Mouse (Mus musculus): ENCODE results near the gene Bnc2.
A peak's percentile ranks its signal among the peaks of the same experiment; 100 is the strongest.

Gene Bnc2

DNA sequence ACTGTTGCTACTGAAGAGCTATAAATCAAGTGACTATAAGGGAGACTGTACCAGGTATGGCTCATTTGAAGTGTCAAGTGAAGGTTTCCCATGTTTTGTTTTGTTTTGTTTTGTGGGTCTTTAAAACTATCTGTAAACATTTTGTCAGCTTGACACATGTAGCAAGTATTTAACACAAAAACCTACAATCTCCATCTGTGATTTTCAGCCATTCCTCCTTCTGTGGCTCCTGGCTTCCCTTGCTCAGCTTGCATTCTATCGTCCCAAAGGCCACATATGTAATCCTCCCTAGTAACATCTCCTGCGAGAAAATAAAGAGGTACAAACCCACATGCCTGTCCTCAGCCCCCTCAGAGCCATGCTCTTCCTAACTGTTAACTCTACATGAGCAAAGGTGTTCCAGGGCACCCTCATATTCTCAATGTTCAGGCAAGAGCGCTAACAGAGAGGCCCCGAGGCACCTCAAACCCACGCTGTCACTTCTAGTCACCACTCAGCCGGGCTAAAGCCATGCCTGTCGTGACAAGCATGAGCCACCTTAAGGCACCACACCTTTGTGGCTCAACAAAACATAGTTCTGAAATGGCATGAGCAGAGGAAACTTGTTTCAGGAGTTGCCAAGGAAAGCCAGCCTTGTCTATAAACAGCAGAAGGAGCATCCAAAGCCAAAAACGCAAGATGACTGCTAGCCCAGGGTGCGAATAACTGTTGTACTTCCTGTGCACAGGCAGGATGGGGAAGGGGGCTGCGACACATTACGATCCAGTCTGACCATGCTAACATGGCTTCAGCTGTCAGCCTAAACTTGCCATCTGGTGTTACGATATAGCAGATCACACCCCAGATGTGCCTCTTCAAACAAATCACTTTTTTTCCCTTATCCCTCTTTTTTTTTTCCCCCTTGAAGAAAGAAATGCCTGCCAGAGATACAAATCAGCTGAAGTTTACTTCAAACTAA, 42.0 kb downstream of the Bnc2 start:
- no peak for DNase-seq (ENCODE audit: low spot score)

DNA sequence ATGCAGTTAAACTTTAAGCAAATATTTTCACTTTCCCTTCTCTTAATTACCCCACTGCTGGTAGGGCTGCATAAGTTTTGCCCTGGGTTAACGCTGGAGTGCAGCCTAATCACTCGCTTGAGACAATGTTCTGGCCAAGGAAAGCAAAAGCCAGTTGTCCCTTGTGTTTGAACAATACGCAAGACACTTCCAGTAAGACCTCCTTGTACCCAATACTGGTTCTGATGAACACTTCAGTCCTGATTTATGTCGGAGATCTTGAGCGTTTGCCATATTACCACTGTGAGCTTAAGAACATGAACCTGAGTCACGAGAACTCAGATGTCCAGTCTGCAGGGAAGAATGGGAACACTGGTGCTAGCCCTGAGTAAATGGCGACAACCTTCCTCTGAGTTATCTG, 47.5 kb downstream of the Bnc2 start:
- DNase-seq (ENCODE audit: low spot score): no peak

DNA sequence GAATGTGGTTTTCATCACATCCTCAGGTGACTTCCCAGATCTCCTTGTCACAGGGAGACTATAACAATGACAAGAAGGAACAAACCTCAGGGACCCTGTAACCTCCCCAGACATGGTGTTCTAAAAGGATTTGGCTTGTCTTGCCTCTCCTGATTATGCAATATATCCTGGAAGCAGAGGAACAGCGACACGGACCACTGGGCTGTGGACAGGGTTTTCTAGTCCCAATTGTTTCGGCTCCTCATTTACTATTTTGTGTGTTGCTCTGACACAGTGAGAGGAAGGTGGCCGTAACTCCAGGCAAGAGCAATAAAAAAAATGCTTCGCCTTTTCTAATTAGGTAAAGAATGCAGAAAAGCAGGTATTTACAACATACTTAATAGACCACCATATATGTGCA, 51.8 kb downstream of the Bnc2 start:
- DNase-seq (ENCODE audit: low spot score): no peak

DNA sequence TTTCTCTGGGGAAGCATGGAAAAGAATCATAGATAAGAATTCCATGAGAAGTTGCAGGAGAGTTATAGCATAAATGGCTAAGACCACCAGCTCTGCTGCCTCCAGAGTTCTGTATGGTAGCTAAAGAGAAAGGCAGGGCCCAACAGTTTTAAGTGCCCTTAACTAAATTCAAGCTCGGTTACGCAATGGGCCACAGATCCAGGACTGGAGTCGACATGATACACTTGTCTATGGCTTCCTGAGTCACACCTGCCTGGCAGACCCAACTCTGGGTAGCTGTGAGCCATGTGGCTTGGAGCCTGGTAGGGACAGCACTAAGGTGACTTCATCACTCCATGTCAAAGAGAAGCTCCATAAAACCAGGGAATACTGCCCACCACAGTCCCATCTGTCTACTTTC, 53.3 kb downstream of the Bnc2 start:
- DNase-seq (ENCODE audit: low spot score): no peak

DNA sequence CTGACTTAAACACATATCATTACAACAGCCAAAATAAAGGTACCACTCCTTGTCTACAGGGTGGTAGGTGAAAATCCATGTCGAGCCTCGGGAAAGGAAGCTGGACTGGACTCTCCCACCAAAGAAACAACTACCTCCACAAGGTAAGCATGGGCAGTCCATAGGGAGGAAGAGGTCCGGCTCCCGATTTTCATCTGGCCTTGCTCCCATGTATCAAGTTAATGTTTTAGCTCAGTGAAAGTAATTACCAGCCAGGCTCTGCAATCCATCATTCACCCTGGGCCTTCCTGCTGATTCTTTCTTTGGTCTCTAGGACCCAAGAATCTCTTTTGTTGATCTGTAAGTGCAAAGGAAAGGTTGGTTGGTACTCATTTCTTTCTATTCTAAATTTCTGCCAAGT, 65.2 kb downstream of the Bnc2 start:
- DNase-seq (ENCODE audit: low spot score): no peak

DNA sequence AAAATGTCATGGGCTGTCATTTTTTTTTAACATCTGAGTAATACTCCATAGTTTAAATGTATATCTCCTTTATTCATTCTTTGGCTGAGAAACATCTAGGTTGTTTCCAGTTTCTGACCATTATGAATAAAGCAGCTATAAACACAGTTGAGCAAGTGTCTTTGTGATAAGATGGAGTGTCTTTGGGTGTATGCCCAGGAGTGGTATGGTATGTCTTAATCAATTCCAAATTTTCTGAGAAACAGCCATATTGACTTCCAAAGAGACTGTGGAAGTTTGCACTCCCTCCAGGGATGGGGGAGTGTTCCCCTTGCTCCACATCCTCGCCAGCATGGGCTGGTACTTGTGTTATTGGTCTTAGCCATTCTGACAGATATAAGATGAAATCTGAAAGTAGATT, 70.6 kb downstream of the Bnc2 start:
- DNase-seq (ENCODE audit: low spot score): no peak

DNA sequence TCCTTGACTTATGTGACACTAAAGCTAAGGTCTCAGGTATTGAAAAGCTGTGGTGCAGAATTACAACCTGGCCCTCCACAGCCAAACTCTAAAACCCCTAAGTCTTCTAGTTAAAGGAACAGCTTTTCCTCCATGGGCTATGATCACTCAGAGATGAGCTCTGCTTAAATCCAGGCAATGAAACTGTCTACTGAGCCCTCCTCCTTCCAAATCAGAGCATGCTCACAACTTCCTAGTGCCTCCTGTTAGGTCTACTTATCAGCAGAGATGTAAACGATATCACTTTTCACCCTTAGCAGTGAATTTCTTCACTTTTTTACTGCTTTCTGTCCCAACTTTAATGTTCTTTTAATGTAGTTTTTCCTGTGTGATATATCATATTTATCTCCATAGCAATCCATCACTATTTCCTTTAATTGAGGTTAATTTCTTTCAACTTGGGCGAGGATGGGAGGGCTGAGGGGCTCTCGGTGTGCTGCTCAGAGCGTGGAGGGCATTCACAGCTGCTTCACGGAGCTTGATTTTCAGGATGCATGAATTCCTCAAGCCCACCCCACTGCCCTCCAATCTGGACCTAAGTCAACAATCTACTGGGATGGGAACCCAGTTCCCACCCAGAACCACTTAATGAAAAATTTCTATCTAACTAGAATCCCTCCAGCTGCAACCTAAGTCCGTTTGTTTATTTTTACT, 94.7 kb downstream of the Bnc2 start:
- no peak for DNase-seq (ENCODE audit: low spot score)

DNA sequence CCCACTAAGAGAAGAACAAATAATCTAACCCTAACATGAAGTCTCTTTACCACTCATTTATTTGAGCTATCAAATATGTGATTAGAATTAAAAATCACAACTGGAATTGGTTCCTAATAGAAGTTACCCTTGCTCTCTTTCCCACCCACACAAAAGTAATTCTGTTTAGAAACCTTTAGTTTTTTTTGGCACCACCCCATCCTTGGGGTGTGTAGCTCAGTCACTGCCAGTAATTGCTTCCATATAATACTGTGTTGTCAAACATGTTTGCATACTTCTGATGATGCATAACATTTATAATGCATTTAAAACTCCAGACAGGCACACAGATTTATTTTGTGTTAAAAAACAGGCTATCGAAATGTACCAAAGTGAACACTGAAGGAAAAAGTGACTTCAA, 96.8 kb downstream of the Bnc2 start:
- DNase-seq (ENCODE audit: low spot score): no peak

DNA sequence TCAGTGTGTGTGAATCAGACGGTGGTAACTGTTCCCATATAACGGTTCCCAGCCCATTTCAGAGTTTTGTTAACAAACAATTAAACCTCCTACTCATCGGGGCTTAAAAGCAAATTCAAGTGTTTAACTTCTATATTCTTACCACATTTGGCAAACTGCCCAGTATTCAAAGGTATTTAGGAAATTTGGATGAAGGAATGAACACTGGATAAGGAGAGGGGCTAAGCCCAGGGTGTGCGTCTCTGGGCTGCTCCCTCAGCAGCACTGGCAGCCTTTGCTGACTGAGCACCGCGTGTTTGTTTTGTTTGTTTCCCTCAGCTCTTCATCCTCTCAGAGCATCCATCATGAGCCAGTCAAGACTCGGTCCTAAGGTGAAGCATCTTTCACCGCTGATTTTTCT, 109.0 kb downstream of the Bnc2 start:
- DNase-seq (ENCODE audit: low spot score): no peak

DNA sequence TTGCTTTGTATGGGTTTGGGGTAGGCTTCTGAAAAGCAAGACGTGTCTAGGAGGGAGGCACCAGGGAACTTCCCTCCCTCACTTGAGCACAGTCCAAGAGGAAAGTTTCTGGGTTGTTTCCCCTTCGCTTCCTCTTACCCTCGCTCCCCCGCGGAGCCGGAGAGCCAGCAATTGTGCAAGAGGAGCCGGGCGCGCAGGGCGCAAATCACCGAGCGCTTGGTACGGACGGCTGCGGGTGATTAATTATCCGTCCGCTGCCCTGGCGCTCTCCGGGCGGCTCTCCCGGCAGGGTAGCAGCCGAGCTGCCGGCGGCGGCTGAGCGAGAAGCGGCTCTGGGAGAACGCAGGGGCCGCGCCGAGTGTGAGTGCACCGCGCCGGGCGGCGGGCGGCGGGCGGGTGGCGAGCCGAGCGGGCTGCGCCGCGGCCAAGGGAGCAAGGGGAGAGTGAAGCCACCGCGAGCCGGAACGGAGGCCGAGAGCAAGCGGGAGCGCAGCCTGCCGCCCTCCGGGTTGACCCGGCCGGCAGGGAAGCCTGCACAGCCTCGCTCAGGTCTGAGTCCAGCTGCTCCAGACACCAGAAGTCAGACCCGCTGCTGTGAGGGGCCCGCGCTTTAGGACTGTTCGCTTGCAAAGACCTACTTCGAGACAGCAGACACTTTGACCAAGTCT, 129.7 kb downstream of the Bnc2 start:
- DNase-seq (ENCODE audit: low spot score): peak; percentile 17

DNA sequence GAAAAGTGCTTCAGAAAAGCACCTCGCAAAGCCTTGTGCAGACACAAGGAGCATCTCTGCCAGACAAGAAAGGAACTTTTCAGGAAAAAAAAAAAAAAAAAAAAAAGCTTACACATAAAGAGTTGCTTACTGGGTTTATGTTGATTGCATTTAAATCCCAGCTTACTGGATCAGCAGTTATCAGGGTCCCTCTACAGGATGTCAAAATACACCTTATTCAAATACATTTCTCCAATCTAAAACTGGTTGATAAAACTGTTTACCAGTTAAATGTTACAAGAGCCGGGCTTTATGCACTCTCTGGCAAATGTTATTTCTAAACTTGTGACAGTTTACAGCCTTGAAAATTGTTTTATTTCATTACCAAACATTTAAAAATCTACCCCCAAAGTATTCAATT, 130.4 kb downstream of the Bnc2 start:
- no peak for DNase-seq (ENCODE audit: low spot score)

DNA sequence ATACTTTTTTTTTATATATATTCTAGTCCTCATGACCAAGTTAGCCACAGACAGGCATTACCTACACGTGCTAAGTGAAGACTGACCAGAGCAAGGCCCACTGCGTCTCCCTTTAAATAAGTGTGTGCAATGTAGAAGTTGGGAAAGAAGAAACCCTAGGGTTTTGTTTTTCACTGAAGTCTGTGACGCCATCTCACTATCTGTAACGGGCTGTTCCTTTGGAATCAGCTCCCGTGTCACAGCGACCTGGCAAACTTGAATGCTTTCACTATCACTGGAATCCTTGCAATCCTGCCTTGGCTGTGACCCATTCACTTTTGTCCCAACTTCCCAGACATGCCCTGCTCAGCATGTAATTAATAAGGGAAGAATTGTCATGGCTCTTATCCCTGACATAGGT, 134.5 kb downstream of the Bnc2 start:
- DNase-seq (ENCODE audit: low spot score): no peak

DNA sequence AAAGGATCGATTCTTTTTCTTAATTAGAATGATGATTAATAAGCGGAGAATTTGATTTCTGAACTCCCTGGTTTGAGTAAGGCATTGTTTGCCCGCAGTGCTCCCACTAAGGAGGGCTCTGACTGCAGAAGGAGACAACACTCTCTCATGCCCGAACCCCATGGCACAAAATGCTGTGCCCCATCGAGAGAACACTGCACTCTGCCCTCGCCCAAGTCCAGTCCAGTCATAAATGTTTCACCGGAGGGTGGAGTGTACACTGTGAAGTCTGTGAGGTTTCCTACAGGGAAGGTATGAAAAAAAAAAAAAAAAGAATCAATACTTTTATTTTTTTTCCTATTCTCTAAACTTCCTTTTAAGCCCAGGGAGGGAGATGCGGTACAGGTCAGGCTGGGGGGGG, 135.7 kb downstream of the Bnc2 start:
- no peak for DNase-seq (ENCODE audit: low spot score)

DNA sequence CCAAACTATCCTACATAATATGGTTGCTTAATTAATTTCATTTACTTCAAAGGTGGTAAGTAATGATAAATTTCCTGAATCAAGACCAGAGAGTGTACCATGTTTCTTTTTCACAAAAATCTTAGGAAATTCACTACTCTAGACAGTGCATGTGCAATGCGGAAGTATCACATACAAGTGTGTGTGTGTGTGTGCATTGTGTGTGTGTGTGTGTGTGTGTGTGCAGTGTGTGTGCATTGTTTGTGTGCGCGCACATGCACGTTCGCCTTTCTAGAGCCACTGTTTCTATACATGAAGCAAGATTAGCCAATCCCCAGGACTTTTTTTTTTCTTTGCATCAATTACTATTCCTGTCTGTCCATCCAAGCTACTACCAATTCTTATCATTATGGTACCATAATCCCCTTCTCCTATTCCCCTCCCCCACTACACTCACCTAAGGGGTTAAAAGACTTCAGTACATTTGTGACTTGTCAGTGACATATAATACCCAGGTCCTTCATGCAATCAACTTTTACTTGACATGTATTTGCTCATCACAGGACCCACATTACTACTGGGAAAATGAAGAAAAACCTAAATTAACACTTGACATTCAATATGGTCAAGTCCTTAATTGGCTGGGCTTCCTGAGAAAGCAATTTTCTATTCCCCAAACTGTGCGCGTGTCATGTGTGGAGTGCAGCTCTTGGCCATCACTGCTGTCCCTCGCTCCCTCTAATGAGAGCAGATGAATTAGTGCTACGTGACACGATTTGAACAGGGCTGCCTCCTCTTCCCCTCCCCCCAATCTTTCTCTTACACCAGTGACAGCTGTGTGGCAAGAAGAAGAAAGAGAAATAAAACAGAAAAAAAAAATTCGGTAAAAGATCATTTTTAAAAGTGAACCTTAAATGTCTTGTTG, 145.9 kb downstream of the Bnc2 start:
- DNase-seq (ENCODE audit: low spot score): no peak

DNA sequence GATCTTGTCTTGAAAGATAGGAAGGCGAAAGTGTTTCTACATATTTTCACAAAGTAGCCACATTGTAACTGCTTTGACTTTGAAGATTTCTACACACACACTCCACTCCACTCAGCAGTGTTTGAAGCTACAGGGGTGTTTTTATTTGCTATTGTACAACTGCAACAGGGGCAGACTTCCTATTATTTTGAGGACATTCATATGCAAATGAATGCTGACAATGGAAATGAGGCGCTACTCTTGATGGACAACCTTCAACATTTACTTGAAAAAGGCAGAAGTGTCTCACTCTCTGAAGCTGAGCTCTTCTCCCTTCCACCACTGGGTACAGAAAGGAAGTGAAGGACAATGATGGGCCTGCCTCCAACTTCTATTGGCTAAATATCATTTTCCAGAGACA, 146.7 kb downstream of the Bnc2 start:
- no peak for DNase-seq (ENCODE audit: low spot score)

DNA sequence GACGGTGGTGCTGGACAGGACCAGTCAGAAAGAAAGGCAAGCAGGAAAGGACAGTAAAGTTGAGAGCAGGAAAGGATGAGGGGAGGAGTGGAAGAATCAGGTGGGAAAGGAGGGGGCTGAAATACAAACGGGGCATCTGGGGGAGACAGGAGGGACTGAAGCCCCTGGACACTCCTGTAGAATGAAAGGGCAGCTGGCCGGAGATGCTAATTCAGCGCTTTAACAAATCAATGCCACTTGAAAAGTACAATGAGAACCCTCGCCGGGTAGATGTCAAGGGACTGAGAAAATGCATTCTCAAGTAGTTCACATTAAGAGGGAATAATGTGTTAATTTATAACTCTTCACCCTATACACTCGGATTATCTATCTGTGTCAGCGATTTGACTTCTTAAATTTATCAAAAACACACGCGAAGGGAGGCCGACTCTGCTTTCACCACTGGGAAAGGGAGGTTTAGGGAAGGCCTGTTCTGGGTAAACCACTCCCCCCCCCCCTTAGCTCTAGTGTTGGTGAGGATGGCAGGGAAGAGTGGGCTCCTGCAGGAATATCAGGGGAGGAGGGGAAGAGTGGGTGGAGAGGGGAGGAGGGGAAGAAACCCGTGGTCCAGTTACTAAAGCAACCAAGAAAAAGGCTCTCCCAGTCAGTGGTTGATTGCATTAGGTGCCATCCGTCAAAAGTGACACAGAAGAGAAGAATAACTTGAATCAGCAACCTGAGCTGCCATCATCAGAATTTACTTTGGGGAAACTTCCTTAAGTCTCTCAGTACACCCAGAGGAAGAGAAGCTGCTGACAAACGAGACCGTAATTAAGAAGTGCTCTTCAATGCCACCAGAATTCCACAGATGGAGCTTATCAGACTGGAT, 147.8 kb downstream of the Bnc2 start:
- no peak for DNase-seq (ENCODE audit: low spot score)

DNA sequence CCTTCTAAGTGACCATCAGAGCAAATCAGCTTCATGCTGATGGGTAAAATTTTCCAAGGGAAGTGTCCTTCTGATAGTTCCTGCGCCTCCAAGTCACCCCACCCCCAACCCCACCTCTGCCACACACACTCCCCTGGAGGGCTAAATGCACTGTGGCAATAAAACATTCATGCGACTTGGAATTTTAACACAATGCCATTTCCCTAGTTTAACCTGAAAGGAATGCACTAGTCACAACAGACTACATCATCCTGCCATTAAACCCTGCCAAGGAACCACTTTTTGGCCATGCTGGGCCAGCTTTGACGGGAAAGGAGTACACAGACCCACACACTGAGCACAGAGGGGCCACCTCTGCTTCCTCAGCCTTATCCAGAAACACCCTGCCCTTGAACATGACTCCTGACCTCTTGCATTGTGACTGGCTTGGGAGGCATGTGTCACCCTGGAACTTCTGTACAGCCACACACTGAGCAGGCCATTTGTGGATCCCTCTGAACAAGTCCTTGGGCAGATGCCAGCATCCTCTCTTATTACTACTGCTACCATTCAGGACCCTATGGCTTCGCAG, 151.3 kb downstream of the Bnc2 start:
- DNase-seq (ENCODE audit: low spot score): no peak

DNA sequence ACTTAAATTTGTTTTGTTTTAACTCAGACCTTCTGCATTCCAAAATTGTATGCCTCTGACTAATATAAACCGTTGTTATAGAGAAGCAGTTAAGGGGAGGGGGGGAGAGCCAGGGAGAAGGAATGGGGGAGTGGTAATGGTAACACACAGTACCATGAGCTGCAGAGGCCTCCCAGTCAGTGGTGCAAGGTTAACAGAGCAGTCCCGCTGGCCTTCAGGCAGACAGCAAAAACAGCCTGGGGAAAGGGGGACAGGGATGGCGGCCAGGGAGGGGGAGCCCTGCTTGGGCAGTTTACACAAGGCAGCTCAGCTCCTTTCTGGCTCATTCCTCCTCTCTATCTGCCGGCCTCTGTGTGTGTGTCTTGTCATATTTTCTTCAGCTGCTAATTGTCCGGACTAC, 151.9 kb downstream of the Bnc2 start:
- DNase-seq (ENCODE audit: low spot score): no peak

DNA sequence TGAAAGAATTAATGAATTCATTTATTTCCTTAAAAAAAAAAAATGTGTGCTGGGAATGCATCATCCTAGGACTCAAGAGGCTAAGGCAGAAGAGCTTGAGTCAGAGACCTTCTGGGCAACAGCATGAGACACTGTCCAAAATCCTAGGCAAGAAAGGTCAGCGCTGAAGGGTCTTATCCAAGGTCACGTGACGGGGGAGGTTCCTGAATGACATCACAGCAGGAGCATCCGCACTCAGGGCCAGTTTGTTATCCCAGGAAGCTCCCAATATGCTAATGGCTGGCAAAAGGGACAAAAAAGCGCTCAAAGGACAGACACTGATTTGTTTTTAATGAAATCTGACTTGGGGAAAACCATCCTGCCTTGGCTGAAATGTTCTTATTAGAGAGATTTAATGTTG, 153.5 kb downstream of the Bnc2 start:
- no peak for DNase-seq (ENCODE audit: low spot score)

DNA sequence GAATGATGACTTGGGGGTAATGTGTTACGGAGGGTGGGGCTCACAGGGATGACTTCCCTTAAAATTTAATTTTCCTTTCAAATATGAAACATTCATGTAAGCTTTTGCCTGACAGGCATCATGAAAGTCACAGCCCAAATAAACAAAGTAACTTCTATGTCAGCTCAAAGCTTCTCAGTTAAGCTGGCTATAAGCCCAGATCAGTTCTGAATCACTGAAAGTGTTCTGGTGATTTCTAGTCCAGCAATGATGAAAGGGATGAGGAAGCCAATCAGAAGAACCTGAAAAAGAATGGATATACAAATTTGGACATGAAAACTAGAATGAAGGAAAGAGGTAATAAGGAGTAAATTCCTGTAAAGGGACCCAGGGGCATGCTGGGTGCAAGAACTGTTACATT, 164.6 kb downstream of the Bnc2 start:
- DNase-seq (ENCODE audit: low spot score): no peak

DNA sequence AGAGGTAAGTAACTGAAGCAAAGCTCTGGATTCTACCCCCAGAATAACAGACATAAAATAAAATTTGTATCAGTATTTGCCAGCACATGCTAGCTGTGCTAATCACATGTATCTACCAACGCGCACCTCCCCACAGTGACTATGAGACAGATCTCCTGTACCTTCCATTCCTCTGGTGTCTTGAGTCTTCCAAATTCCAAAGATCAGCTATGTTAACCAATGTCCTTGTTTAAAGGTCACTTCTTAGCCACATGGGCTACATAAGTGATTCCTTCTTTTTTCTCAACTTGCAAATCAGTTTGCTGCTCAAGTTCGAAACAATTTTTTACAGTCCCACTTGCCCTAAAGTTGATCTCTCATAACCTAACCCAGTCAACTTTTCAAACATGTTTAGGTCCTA, 167.5 kb downstream of the Bnc2 start:
- DNase-seq (ENCODE audit: low spot score): no peak

Data from layer of hippocampus, adult 11-12 months (tissue).